Mouse (Mus musculus) midbrain, embryonic 11.5 days (tissue): ENCODE data around the gene Neurl1b. TPM values are rescaled to one million over a fixed set of nuclear protein-coding genes. Genes with fewer than 3 reads are reported as not detected.

Experiments used
- ATAC-seq: fragments of 200-750 bp; cut with Nextera tagmentation; 2 replicates; pipeline ENCODE4 v1.8.0; 2017; ENCODE audit warnings: moderate TSS enrichment, moderate library complexity; ENCODE audit not compliant: low FRiP score
- DNase-seq: peaks from one replicate; pipeline ENCODE4 v3.0.0; 2015; ENCODE audit warnings: low spot score; ENCODE audit errors: missing footprints
- H3K27ac ChIP-seq: fragments of 300-500 bp; sonication (generic); 2 replicates; pipeline ENCODE4 v1.5.1; 2014; ENCODE audit warnings: low read depth, low read length
- H3K27me3 ChIP-seq: fragments of 300-500 bp; sonication (generic); 2 replicates; pipeline ENCODE4 v1.6.1; 2014; ENCODE audit warnings: mild to moderate bottlenecking, low read length, moderate library complexity, mixed read lengths; ENCODE audit not compliant: control insufficient read depth, insufficient read depth
- H3K36me3 ChIP-seq: fragments of 300-500 bp; sonication (generic); 2 replicates; pipeline ENCODE4 v1.6.1; 2014; ENCODE audit warnings: mild to moderate bottlenecking, low read length, moderate library complexity, mixed read lengths; ENCODE audit not compliant: control insufficient read depth, insufficient read depth
- H3K4me1 ChIP-seq: fragments of 300-500 bp; sonication (generic); 2 replicates; pipeline ENCODE4 v1.6.1; 2014; ENCODE audit warnings: low read length; ENCODE audit not compliant: control insufficient read depth, insufficient read depth
- H3K4me2 ChIP-seq: fragments of 300-500 bp; sonication (generic); 2 replicates; pipeline ENCODE4 v1.6.1; 2014; ENCODE audit warnings: mild to moderate bottlenecking, moderate library complexity
- H3K4me3 ChIP-seq: fragments of 300-500 bp; sonication (generic); 2 replicates; pipeline ENCODE4 v1.5.1; 2014; ENCODE audit warnings: low read depth, low read length
- H3K9ac ChIP-seq: fragments of 300-500 bp; sonication (generic); 2 replicates; pipeline ENCODE4 v1.6.1; 2014; ENCODE audit warnings: low read length
- H3K9me3 ChIP-seq: fragments of 300-500 bp; sonication (generic); 2 replicates; pipeline ENCODE4 v1.6.1; 2016; ENCODE audit warnings: low read length; ENCODE audit not compliant: control insufficient read depth
- whole genome bisulfite sequencing: fragments of 180-500 bp; shearing (Covaris S2); extraction: QIAGEN DNeasy Blood & Tissue Kit; methylation state at CpG from one replicate; pipeline ENCODE4 v1.1.7; 2014; 5-methylcytosine and 5-hydroxymethylcytosine counted together
- polyA plus RNA-seq: library from polyadenylated mRNA; unstranded; fragments of >200 nt; fragmentation: Nextera tagmentation; extraction: Ambion mirVana; gene quantifications from 2 replicates; pipeline ENCODE4 v1.2.1, GENCODE M21; 2014

The Neurl1b gene
- polyA plus RNA-seq, 1 experiment from 2014 or later = 0.18 TPM

GRCm38 (mm10) chr17:26490910-26491309, 76.3 kb downstream of the Neurl1b start:
- H3K4me3 ChIP-seq = no peak overlapping the region

GRCm38 (mm10) chr17:26492246-26492645, 77.6 kb downstream of the Neurl1b start:
- Histone ChIP-seq H3K4me1 (no peaks in the 10 kb centered on the region), H3K4me3 (no peak overlapping the region), H3K9ac (no peak overlapping the region), H3K27ac (no peak overlapping the region), H3K27me3 (no peaks in the 10 kb centered on the region), H3K4me2 (no peak overlapping the region), H3K9me3 (peaks cover 8% of the 10 kb centered on the region; the same call in 1 of the 2 replicates), H3K36me3 (no peaks in the 10 kb centered on the region)
- ATAC-seq = no peak
- DNase-seq = no peak
- 88% methylated on average over 3 of the region's 3 CpGs for WGBS

More at GRCm38 (mm10) chr17:26490910-26491309, 76.3 kb downstream of the Neurl1b start:
- Histone ChIP-seq H3K4me1 (no peaks in the 10 kb centered on the region), H3K9me3 (peaks cover 8% of the 10 kb centered on the region; the same call in 1 of the 2 replicates), H3K9ac (no peak overlapping the region), H3K36me3 (no peaks in the 10 kb centered on the region), H3K27ac (no peak overlapping the region), H3K27me3 (no peaks in the 10 kb centered on the region), H3K4me2 (no peak overlapping the region)
- WGBS = 80% methylated on average over 2 of the region's 2 CpGs
- no peak for DNase-seq
- no peak for ATAC-seq

GRCm38 (mm10) chr17:26494642-26495468, 80.2 kb downstream of the Neurl1b start:
- Histone ChIP-seq H3K9me3 (peaks cover 8% of the 10 kb centered on the region; the same call in 1 of the 2 replicates), H3K27ac (no peak overlapping the region), H3K27me3 (no peaks in the 10 kb centered on the region), H3K4me1 (no peaks in the 10 kb centered on the region), H3K4me3 (no peak overlapping the region), H3K36me3 (no peaks in the 10 kb centered on the region), H3K4me2 (no peak overlapping the region), H3K9ac (no peak overlapping the region)
- ATAC-seq (no peak), DNase-seq (no peak)
- 83% methylated on average over 4 of the region's 4 CpGs for WGBS

Other genes starting within 250 kb of the Neurl1b start
- gene Pdia2, start 215.7 kb upstream of the Neurl1b start, polyA plus RNA-seq = 0.18 and 0.30 TPM in 2 replicates
- 0.18 and 0.40 TPM in 2 replicates for gene Rgs11, start 211.9 kb upstream of the Neurl1b start, polyA plus RNA-seq
- 5.8 and 6.4 TPM in 2 replicates for gene Arhgdig, start 207.0 kb upstream of the Neurl1b start, polyA plus RNA-seq
- gene Fam234a, start 170.6 kb upstream of the Neurl1b start, polyA plus RNA-seq = 16.9 and 19.6 TPM in 2 replicates
- 127 and 137 TPM in 2 replicates for gene Luc7l, start 161.9 kb upstream of the Neurl1b start, polyA plus RNA-seq
- 129 and 130 TPM in 2 replicates for gene Ergic1, start 146.7 kb downstream of the Neurl1b start, polyA plus RNA-seq
- gene Dusp1, start 147.3 kb downstream of the Neurl1b start, polyA plus RNA-seq = 30.2 TPM in 2 replicates
- 104 and 110 TPM in 2 replicates for gene Atp6v0e, start 248.4 kb downstream of the Neurl1b start, polyA plus RNA-seq